Mouse (Mus musculus): ENCODE data around the gene Phf13.
A peak's percentile ranks its signal among the peaks of the same experiment; 100 is the strongest.

The Phf13 gene

GRCm38 (mm10) chr4:152012109-152012508, 16.1 kb upstream of the Phf13 start:
- DNase-seq (ENCODE audit: low read depth): no peak

GRCm38 (mm10) chr4:152011171-152011760, 15.2 kb upstream of the Phf13 start:
- no peak for DNase-seq (ENCODE audit: low read depth)

GRCm38 (mm10) chr4:152010707-152011134, 14.7 kb upstream of the Phf13 start:
- no peak for DNase-seq (ENCODE audit: low read depth)

- DNase-seq (ENCODE audit: low read depth): peak; percentile 86
Observed at GRCm38 (mm10) chr4:152010091-152010706, 14.1 kb upstream of the Phf13 start.

DNA sequence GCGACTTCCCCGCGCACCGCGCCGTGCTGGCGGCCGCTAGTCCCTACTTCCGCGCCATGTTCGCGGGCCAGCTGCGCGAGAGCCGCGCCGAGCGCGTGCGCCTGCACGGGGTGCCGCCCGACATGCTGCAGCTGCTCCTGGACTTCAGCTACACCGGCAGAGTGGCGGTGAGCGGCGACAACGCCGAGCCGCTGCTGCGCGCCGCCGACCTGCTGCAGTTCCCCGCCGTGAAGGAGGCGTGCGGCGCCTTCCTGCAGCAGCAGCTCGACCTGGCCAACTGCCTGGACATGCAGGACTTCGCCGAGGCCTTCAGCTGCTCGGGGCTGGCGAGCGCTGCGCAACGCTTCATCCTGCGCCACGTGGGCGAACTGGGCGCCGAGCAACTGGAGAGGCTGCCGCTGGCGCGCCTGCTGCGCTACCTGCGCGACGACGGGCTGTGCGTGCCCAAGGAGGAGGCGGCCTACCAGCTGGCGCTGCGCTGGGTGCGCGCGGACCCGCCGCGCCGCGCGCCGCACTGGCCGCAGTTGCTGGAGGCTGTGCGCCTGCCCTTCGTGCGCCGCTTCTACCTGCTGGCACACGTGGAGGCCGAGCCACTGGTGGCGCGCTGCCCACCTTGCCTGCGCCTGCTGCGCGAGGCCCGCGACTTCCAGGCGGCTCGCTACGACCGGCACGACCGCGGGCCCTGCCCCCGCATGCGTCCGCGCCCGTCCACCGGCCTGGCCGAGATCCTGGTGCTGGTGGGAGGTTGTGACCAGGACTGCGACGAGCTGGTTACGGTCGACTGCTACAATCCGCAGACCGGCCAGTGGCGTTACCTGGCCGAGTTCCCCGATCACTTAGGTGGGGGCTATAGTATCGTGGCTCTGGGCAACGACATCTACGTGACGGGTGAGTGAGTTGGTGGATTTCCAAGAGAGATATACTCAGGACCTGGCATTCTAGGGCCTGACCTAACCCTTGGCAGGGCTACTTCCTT, 13.3 kb upstream of the Phf13 start:
- peak; percentile 69 for DNase-seq (ENCODE audit: low read depth)

- peak; percentile 95 for DNase-seq (ENCODE audit: low read depth)
Observed at GRCm38 (mm10) chr4:152008622-152009075, 12.6 kb upstream of the Phf13 start, which contains the start of gene Klhl21. Klhl21 (plus strand) TSS chr4:152008803.

DNA sequence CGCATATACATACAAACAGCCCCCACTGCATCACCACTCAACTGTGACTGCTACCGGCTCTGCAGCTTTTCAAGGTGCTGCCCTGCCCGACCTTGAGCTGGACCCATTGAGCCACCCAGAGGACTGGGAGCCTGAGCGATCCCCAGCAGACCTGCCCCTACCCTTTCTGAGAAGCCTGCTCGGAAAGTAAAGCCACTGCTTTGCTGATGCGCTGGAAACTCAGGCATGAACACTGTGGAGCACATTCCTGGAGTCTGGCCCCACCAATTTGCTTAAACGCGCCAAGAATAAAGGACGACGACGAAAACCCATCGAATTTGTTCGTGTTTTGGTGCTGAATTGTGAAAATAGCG, 12.1 kb upstream of the Phf13 start:
- DNase-seq (ENCODE audit: low read depth): peak; percentile 23

GRCm38 (mm10) chr4:152007481-152008147, 11.6 kb upstream of the Phf13 start:
- DNase-seq (ENCODE audit: low read depth): peak; percentile 72

DNA sequence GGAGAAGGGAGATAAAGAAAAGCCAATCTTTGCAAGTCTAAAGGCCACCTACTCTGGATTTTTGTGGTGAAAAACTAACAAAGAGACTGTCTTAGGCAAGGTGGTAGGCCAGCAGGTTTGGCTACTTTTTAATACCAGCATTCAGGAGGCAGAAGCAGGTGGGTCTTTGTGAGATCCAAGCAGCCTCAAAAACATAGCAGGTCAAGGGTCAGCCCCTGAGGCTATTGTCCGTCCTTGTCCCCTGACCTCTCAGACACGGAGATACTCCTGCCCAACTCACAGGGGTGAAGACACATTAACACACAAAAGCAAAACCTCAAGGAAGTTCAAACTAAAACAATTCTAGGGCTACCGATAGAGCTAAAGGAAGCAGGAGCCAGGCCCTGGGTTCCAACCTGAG, 10.8 kb upstream of the Phf13 start:
- DNase-seq (ENCODE audit: low read depth): no peak

GRCm38 (mm10) chr4:152006137-152006536, 10.1 kb upstream of the Phf13 start:
- DNase-seq (ENCODE audit: low read depth): peak; percentile 31

GRCm38 (mm10) chr4:152002063-152002462, 6.0 kb upstream of the Phf13 start:
- DNase-seq (ENCODE audit: low read depth): no peak

DNA sequence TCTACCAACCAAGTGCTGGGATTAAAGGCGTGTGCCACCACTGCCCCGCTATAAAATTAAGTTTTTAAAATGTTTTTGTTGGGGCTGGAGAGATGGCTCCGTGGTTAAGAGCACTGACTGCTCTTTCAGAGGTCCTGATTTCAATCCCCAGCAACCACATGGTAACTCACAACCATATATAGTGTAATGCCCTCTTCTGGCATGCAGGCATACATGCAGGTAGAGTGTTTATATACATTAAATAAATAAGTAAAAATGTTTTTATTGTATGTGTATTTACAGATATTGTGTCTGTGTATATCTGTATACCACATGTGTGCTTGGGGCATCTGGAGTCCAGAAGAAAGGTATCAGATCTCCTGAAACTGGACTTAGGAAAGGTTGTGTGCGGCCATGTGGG, 5.3 kb upstream of the Phf13 start:
- no peak for DNase-seq (ENCODE audit: low read depth)

DNA sequence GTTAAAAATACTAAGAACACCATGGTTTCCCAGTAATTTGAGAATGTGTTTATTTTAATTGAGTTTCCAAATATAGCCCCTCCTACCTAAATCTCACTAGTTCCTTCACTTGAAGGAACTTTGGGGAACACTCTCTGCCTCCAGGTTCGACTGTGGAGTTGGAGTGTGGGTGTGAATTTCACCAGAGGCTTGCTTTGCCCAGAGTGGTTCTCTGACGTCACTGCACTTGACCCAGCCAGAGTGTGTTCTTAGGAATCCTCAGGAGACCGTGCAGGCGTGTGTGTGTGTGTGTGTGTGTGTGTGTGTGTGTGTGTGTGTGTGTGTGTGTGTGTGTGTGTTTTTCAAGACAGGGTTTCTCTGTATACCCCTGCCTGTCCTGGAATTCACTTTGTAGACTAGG, 4.8 kb upstream of the Phf13 start:
- DNase-seq (ENCODE audit: low read depth): peak; percentile 50

DNA sequence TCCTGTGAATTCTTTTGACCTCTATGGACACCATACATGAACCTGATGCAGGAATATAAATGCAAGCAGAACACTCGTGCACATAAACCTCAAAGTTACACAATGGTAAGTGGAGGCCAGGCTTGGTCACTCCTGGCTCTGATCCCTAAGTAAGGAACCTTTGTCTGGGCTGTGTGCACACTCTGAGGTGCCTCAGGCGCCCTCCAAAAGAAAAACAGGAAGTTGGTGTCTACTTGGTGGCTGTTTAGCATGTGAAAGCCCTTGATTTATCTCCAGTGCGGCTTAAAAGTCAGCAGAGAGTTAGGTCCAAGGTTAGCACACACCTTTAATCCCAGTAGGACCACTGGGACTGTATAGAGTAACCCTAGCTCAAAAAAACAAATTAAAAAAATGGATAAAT, 3.4 kb upstream of the Phf13 start:
- no peak for DNase-seq (ENCODE audit: low read depth)

- DNase-seq (ENCODE audit: low read depth): no peak
Observed at GRCm38 (mm10) chr4:151997701-151998100, 1.6 kb upstream of the Phf13 start.

DNA sequence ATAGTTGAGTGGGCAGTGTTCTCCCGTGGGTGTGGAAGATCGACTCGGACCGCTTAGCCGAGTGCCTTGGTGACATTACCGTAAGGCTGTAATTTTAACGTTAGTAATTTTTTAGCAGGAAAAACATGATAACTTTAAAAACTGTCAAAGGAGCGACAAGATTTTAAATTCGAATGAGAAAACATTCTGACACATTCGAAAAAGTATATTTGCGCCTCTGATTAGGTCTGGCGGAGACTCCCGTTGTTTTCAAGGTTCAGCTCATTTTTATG, 829 bp upstream of the Phf13 start:
- DNase-seq (ENCODE audit: low read depth): no peak

DNA sequence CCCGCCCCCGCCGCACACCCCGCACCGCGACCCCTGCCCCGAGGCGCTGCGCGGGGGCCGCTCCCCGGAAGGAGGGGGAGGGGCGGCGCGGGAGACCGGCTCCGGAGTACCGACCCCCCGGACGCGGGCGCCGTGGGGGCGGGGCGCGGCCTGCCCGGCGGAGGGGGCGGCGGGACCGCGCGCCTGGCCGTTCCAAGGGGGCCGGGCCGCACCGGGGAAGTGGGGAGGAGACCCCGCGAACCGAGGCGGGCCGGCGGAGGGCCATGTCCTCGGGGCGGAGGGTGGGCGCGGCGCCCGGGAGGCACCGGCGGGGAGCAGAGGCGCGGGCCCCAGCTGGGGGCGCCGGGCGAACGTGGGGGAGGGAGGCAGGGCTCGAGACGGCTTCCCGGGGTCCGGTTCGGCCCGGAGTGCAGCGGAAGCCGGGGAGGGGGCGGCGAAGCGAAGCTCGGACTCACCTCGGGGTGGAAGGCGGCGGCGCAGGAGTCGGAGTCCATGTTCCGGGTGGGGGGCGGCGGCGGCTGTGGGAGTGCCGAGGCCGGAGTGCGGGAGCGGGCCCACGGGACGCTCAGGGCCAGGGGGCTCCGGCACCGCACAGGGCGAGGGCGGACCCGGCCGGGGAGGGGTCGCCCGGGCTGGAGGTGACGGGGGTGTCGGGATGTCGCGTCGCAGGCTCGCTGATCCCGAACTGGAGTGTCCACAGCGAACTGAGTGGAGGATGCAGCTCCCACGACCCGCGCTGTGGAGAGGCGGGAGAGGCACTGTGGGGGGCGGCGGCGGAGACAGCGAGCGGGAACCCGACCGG, 486 bp downstream of the Phf13 start:
- DNase-seq (ENCODE audit: low read depth): peak; percentile 16

DNA sequence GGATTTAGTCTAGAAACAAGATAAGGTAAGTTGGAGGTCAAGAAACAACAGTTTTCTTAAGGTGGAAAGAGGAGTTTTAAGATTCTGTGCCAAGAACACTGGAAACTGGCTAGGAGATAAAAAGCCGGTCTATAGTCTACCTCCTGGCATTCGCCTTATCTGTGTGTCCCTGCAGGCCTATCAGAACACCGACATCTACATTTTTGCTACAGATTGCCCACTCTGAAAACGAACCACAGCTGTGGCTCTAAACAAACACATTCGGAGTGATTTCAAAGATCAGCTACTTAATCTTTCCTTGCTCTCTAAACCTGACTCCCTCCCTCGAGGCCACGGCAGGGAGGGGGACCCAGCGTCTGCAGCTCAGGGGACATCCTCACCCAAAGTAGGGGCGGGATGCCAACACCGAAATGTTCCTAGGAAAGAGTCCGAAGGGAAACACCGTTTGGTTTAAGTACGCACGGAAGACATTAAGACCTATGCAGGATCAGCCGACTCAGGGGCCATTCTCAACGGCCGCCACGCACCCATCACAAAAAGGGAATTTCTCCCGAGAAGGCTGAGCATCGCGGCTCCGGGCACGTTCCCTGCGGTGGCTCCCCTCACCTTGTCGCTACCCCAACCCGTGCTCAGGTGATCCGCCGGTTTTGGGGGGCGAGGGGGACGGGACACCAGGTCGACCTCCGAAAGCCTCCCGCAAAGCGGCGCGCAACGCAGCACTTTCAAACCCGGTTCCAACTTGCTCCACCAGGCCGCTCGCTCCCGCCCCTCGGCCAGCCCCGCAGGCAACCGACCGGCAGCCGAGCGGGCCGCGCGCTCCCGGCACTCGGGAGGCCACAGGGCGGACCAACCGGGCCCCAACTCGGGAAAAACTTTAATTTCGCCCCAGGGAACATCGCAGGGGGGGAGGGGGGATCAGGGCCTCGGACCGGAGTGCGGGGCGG, 1.6 kb downstream of the Phf13 start:
- peak; percentile 60 for DNase-seq (ENCODE audit: low read depth)

DNA sequence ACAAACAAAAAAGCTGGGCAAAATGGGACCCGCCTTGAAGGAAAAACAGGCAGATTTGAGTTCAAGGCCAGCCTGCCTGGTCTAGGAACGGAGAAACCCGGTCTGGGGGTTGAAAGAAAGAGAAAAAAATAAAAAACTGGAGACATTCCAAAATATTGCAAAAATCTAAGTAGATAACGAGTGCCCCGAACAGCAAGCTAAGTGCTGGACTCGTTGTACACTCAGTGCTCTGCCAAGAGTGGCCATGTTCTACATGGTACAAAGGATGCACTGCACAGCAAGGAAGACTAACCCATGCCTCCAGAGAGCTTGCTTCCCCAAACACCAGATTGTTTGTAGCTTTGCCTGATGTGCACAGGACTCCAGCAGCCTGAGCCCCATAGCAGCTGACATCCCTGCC, 3.0 kb downstream of the Phf13 start:
- no peak for DNase-seq (ENCODE audit: low read depth)

- no peak for DNase-seq (ENCODE audit: low read depth)
Observed at GRCm38 (mm10) chr4:151992091-151992490, 4.0 kb downstream of the Phf13 start.

DNA sequence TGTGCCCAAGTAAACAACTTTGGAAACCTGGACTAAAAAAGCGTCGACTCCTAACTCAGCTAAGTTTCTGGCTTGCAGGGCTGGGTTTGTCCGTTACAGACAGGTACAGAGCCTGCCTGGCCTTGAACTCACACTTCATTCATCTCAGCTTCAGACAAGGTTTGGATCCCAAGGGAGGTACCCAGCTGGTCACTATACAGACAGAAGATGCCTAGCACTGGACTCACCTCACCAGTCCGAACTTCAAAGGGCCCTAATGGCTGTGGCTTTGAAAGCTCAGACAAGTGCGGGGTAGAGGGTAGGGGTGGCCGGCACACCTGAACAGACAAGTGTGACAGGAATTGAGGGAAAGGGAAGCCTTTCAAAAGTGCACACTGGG, 7.0 kb downstream of the Phf13 start:
- no peak for DNase-seq (ENCODE audit: low read depth)
